7 mouse cellular contexts compared by ENCODE assay signal in the genomic region with DNA sequence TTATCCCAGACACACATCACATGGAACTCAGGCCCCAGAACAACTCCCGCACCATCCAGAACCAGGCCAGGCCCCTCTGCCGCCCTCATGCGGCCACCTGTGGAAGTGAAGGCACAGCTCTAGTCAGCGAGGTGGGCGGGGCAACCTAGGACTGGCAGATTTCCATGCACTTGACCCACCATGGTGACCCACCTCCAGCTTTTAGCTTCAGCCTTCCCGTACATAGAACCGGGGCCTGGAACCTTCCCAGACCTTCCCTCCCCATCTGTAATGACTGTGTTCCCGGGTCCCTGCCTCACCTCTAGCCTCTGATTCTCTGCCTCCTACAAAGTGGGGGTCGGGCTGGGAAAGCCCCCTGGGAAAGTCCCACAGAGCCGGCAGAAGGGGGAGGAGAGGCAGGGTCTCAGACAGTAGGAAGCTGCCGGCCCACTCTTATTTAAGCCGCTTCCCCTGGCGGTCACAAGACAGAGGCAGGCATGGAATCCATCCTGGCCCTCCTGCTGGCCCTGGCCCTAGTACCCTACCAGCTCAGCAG. TPM values are rescaled to one million over a fixed set of nuclear protein-coding genes. Genes with fewer than 3 reads are reported as not detected.
DNase-seq lines count a peak whose midpoint lies in the region; ATAC-seq and TF ChIP-seq lines count a peak whose summit lies in the region.

TSS of gene Madcam1 (plus strand) at position 429 of the 535 bp plus-strand sequence.

- no peak within 1 kb of the TSS for H3ac ChIP-seq in C2C12 (ENCODE audit: control insufficient read depth, insufficient read length, low read depth)

- no peak for TF ChIP-seq EP300 in MEL (IDR thresholded peaks at IDR 0.05; ENCODE audit: low read depth in 1 of 2, low read length in 2 of 2)

- no peak for TF ChIP-seq POLR2A in MEL (IDR thresholded peaks at IDR 0.05; ENCODE audit: control insufficient read depth in 1 of 2, insufficient read depth in 1 of 2, low read depth in 1 of 2, low read length in 2 of 2, poor library complexity in 1 of 2)

- peak; percentile 10 for TF ChIP-seq RAD21 in MEL (IDR thresholded peaks at IDR 0.05; ENCODE audit: low read depth, low read length)

- DNase-seq in MEL (ENCODE audit: low read depth, low spot score), result peak; percentile 52
- peak; percentile 78 for DNase-seq in cerebellum, adult 9-10 months
- DNase-seq in gastrocnemius, postnatal 25 days, result peak; percentile 49
- no peak for DNase-seq in large intestine, adult 2 months (ENCODE audit: low read depth, low spot score)
- DNase-seq in spleen, adult 12 weeks (ENCODE audit: low spot score), result peak; percentile 64

- H3K27me3 ChIP-seq in C2C12 (ENCODE audit: control insufficient read depth, insufficient read depth, insufficient read length) (peaks cover 16% of the 10 kb centered on the region), MEL (ENCODE audit: control insufficient read depth in 1 of 2, insufficient read depth in 2 of 2, low read length in 2 of 2) (no peaks in the 10 kb centered on the region)

- H3K9ac ChIP-seq in MEL (ENCODE audit: control insufficient read depth, low read depth, low read length, poor library complexity, severe bottlenecking), result no peak within 1 kb of the TSS

- no peaks in the 10 kb centered on the region for H3K79me3 ChIP-seq in C2C12 (ENCODE audit: low read depth)

- no peaks in the 10 kb centered on the region for H3K9me3 ChIP-seq in MEL (replicated peaks; ENCODE audit: insufficient read depth, low read length)

- H3K27ac ChIP-seq in MEL (ENCODE audit: control insufficient read depth, low read depth, low read length), result no peak within 1 kb of the TSS

- TF ChIP-seq CTCF in C2C12 (IDR thresholded peaks at IDR 0.05; ENCODE audit: control insufficient read depth, insufficient read depth, insufficient read length) (peak; percentile 80), MEL (IDR thresholded peaks at IDR 0.05 in 2 of 3, conservative IDR thresholded peaks at IDR 0.05 in 1 of 3; ENCODE audit: control insufficient read depth in 1 of 3, insufficient read depth in 1 of 3, low read depth in 2 of 3, low read length in 3 of 3, poor library complexity in 1 of 3, severe bottlenecking in 1 of 3) (peak; percentile 79 to 96 (median 95))

- no peaks in the 10 kb centered on the region for H3K36me3 ChIP-seq in C2C12 (ENCODE audit: control insufficient read depth, insufficient read depth)
- no peaks in the 10 kb centered on the region; a peak in 1 of 4 replicates for H3K36me3 ChIP-seq in MEL (ENCODE audit: control insufficient read depth in 1 of 2, insufficient read depth in 2 of 2, low read length in 2 of 2)

- no peaks in the 10 kb centered on the region for H3K4me1 ChIP-seq in MEL (ENCODE audit: control insufficient read depth in 1 of 2, insufficient read depth in 2 of 2, low read length in 2 of 2)

- 17% methylated on average over 13 of the region's 13 CpGs for WGBS in large intestine, adult 2 months

- peak; percentile 69 for ATAC-seq in megakaryocyte, adult 5-6 weeks (ENCODE audit: poor library complexity, severe bottlenecking)

- H3K79me2 ChIP-seq in C2C12 (ENCODE audit: control insufficient read depth, insufficient read depth), result no peaks in the 10 kb centered on the region
- no peaks in the 10 kb centered on the region for H3K79me2 ChIP-seq in MEL (ENCODE audit: control insufficient read depth, insufficient read depth, low read length, poor library complexity)

- no peak within 1 kb of the TSS for H3K4me3 ChIP-seq in C2C12 (ENCODE audit: insufficient read depth, poor library complexity, severe bottlenecking)
- H3K4me3 ChIP-seq in MEL (ENCODE audit: control insufficient read depth in 1 of 2, insufficient read depth in 1 of 2, low read depth in 2 of 2, low read length in 2 of 2), result no peak within 1 kb of the TSS

TF ChIP-seq in C2C12, 6 proteins besides CTCF, POLR2A, EP300 and RAD21:
- TF ChIP-seq MYOG (IDR thresholded peaks at IDR 0.05; ENCODE audit: control insufficient read depth, extremely low read depth, insufficient read length), result no peak
- no peak for TF ChIP-seq CEBPB (IDR thresholded peaks at IDR 0.05; ENCODE audit: low read depth)
- no peak for TF ChIP-seq USF1 (IDR thresholded peaks at IDR 0.05; ENCODE audit: low read depth)
- TF ChIP-seq MYOD1 (IDR thresholded peaks at IDR 0.05; ENCODE audit: control insufficient read depth, insufficient read length, low read depth), result no peak
- no peak for TF ChIP-seq MAX (IDR thresholded peaks at IDR 0.05)
- TF ChIP-seq FOSL1 (IDR thresholded peaks at IDR 0.05; ENCODE audit: insufficient read depth, low read length, poor library complexity, severe bottlenecking), result no peak

TF ChIP-seq in MEL, 35 proteins besides CTCF, POLR2A, EP300 and RAD21:
- no peak for TF ChIP-seq ZKSCAN1 (IDR thresholded peaks at IDR 0.05; ENCODE audit: low read depth, low read length)
- peak; percentile 52; the same call in 1 of the 2 replicates for TF ChIP-seq SMC3 (IDR thresholded peaks at IDR 0.05; ENCODE audit: low read depth, low read length)
- TF ChIP-seq JUND (IDR thresholded peaks at IDR 0.05; ENCODE audit: low read depth, low read length), result no peak
- no peak for TF ChIP-seq TBP (IDR thresholded peaks at IDR 0.05; ENCODE audit: low read depth, low read length)

RNA-seq across cellular contexts. Expression of gene Madcam1, which starts in this region (rescaled TPM):
- polyA plus RNA-seq in C2C12 (2012; fragmentation: generic; extraction: Trizol) (not detected), MEL (2012; ENCODE audit: insufficient read depth in 1 of 2, insufficient read length in 2 of 2, low read depth in 1 of 2, low replicate concordance in 2 of 2, missing spikeins in 1 of 2) (not detected)
- not detected in 2 replicates for total RNA-seq in MEL (2012; rRNA removed)
- not detected for total RNA-seq in gastrocnemius, postnatal 25 days (2021)
- 13.9 and 17.1 TPM in 2 replicates for polyA plus RNA-seq in large intestine, adult 2 months (2012; rRNA removed)
- not detected in 2 replicates for total RNA-seq in megakaryocyte, adult 5-6 weeks (2015)
- not detected in 2 replicates for total RNA-seq in megakaryocyte, adult 5-6 weeks (2017)

Comparison
In these comparisons a context has a peak if more than half of its experiments do, and no peak if none do; other contexts are left out.
1. RNA of gene Madcam1 (polyA plus RNA-seq): 13.9 to 17.1 TPM in large intestine, adult 2 months; not detected in C2C12 (single experiment) and not detected in MEL; every median in the first group is over 10 times any median in the second.
2. Peak in DNase-seq in MEL; RNA of the gene not detected or under 1 TPM.
3. Peak in DNase-seq in gastrocnemius, postnatal 25 days; RNA of the gene not detected or under 1 TPM.
4. Peak in ATAC-seq in megakaryocyte, adult 5-6 weeks; RNA of the gene not detected or under 1 TPM.